Mouse (Mus musculus) monocyte, adult 5-6 weeks (primary cell): ENCODE data around the gene Nfkbia. TPM values are rescaled to one million over a fixed set of nuclear protein-coding genes. Genes with fewer than 3 reads are reported as not detected.

Experiments
- ATAC-seq: fragments of 153-309, 156-312 bp; replicated peaks from 2 replicates; pipeline ENCODE4 v1.8.0; 2017; ENCODE audit warnings: mild to moderate bottlenecking; ENCODE audit not compliant: low TSS enrichment, insufficient number of reproducible peaks, severe bottlenecking, poor library complexity, low FRiP score
- total RNA-seq: library from RNA; stranded (forward); fragments of 200-1000, 200-491, 200-594 nt; gene quantifications from 3 replicates; pipeline ENCODE4 v1.2.3, GENCODE M21; 2017

Gene Nfkbia
- total RNA-seq, 1 experiment from 2014 or later = 360 TPM

DNA sequence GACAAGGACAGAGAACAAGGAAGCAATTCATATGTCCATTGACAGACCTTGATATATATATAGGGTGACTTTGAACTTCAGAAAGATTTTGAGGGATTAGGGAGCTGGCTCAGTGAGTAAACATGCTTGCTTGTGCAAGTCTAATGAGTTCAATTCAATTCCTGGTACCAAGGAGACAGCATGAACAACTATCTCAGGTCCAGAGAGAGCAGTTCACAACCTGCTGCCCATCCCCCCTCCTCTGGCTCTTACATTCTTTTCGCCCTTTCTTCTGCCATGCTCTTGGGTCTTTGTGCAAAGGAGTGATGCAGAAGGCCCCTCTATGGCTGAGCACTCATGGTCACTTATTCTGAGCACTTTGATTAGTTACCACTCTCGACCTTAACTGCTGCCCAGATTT, 44.0 kb downstream of the Nfkbia start:
- no peak for ATAC-seq

DNA sequence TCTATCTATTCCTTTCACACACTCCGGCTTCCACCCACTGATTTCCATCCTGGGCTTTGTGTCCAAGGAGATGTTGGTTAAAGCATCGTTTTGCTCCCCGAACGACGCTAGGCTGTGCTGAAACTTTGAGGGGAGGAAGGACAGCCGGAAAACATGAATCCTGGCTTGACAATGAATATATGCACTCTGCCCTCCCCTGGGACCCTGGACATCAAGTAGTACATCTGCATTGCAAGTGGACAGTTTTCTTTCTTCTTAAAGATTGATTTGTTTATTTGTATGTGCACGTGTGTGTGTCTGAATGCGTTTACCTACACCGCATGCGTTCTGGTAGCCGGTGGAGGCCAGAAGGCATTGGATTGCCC, 45.1 kb downstream of the Nfkbia start:
- ATAC-seq = no peak

DNA sequence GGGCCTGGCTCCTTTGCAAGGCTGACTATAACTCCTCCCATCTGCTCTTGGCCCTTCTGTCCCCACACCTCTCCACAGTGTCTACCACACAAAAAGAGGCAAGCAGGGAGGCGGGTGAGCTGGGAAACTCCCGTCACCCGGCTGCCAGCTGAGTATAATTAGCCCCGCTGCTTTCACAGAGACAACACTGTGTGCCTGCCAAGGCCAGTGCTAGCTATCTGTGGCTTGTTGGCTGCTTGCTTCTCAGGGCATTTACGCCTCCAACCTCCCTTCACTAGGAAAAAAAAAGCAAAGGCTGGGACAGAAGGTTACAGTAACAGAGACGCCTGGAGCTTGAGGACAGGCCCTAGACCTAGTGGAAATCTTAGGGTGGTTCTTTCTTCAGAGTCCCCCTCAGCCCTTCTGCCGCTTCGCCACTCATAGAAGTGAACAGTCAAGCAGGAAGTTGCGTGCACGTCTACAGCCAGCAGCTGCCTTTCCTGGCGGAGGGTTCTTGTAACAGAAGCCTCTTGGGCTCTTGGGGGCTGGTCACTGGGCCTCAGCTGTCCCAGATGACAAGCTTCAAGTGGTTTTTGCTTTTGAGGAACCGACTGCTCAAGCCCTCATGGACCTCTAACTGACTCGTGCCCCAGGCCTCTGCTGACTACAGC, 45.6 kb downstream of the Nfkbia start:
- peak; percentile 55 for ATAC-seq

DNA sequence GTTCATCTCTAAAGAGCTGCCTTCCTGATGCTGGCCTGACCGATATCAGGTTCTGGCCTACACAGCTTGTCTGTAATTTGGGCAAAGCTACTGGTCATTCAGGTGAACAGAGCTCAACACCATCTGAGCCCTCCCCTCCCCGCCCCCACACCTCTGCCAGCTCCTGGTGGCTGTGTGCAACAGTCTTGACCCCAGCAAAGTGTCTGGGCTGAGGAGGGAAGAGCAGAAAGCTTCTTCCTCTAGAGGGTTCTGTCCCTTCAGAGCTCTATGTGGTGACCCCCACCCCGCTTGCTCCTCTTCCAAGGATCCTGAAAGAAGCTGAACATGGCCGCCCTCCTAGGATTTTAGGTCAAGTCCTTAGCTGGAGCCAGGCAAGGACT, 46.1 kb downstream of the Nfkbia start:
- ATAC-seq = no peak

DNA sequence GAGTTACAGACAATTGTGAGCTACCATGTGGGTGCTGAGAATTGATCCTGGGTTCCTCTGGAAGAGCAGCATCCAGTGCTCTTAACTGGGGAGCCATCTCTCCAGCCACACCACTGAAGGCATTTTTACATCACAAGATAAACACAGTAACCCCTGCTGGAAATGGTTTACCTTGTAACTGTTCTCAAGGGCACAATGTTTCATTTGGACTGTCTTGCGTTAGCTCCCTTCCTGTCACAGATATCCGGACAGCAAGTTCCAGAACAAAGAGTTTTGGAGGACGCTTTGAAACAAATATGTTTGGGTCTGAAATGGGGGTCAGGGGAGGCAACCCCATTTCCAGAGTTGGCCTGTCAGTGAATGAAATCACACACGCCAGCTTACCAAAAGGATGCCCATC, 46.9 kb downstream of the Nfkbia start:
- ATAC-seq = no peak

DNA sequence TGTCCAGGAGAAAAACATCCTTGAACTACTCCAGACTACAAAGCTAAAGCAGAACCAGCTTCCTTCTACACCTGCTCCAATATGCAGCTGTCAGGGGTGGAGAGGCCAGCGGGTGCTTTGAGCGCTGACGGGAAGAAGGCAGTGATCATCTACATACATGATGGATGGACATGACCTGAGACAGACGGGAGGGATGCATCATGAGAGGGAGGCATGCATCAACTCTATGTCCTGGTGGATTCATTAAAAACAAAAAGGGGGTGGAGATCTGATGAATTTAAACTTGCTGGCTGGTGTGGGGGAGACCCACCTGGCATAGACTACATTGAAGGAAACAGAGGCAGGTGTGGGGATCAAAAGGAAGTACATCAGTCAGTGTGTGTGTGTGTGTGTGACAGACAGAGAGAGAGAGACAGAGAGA, 48.4 kb downstream of the Nfkbia start:
- no peak for ATAC-seq

DNA sequence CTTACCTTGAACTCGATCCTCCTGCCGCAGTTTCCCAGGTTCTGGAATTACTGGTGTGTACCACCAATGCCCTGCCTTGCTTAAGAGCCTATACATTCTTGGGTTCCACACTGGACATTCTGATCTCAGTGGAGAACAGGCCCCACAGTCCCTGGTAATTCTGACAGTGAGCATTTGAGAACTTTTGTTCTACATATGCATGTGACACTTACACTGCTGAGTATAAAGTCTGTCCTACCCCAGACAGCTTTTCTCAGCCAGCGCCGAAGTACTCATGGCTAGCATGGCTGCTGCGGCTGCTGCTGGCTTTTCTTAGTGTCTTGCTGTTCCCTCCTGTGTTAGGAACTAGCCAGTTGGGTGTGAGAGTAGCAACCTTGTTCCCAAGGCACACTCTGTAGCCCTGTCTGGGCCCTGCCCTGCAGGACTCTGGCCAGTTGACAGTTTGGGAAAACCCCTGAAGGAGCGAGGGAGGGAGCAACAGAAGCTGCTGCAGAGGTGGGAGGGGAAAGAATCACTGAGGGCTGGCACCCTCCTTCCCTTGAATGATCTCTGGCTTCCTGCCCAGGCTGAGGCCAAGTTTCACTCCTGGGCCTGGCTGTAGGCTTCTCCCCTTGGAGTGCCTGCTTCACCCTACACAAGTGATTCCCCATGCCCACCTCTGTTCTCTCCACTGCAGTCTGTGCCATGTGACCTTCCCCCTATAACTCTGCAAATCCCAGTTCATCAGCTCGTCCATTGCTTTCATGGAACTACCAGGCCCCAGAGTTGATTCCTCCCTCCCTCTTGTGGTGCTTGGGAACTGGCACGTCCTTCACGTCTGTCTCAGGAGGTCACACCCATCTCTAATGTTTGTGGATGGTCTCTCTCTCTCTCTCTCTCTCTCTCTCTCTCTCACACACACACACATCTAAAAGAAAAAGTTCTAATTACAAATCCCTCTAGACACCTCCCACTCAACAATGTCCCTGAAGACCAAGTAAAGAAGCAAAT, 49.3 kb downstream of the Nfkbia start:
- no peak for ATAC-seq

DNA sequence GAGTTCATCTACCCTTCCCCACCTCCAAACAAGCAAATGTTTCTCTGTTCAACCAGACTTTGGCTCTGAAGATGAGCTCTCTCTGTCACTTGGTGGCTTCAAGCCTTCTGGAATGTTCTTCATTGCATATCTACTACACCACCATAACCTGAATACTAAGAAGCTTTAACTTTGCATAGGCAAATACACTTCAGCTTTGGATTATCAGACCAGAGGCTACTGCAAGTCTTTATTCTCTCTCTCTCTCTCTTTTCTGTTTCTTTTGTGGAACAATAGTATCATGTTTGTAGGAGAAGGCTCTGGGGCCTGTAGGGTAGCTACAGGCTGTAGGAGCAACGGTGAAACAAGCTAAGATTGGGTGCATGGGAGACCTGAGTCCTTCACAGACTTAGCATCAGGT, 50.2 kb downstream of the Nfkbia start:
- ATAC-seq = no peak

DNA sequence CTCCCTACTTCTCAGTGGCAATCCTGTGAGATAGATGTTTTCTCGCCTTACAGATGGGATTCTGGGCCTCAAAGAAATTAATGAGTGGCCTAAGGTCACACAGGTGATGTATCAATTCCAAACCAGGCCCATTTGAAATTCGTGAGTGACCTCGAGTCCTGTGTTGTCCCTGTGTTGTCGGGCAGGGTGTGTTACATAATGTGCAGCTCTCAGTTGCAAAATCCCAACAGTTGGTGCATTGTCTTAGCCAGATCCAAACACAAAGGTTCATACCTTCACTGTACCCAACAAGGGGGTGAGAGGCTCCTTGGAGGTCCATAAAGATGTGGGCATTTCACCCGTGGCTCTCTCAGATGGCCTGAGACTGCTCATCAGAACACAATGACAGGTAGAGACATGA, 52.0 kb downstream of the Nfkbia start:
- ATAC-seq = no peak

Other genes starting within 250 kb of the Nfkbia start
- 3.5 to 7.1 TPM (median 5.1 TPM) in 3 replicates for gene 1110008L16Rik, start 193.1 kb downstream of the Nfkbia start, total RNA-seq
- 28.2 to 34.0 TPM (median 32.2 TPM) in 3 replicates for gene Ppp2r3c, start 189.6 kb downstream of the Nfkbia start, total RNA-seq
- gene Psma6, start 108.4 kb downstream of the Nfkbia start, total RNA-seq = 235 to 325 TPM (median 287 TPM) in 3 replicates
- not detected in 3 replicates for gene Aldoart2, start 72.6 kb upstream of the Nfkbia start, total RNA-seq
- not detected in 3 replicates for gene Insm2, start 106.8 kb upstream of the Nfkbia start, total RNA-seq